Mouse (Mus musculus) liver, adult 2 months (tissue): Measurements from ENCODE around the gene Gm17545.

ENCODE experiments used
- CTCF ChIP-seq: fragments of 200-500 bp; IDR thresholded peaks from 2 replicates; pipeline ENCODE4 v1.5.1; 2011; ENCODE audit warnings: low read depth, low read length, control low read depth
- POLR2A ChIP-seq: fragments of 200-500 bp; IDR thresholded peaks from 2 replicates; pipeline ENCODE4 v1.6.1; 2011; ENCODE audit warnings: low read length, control low read depth; ENCODE audit not compliant: insufficient read depth; ENCODE audit errors: extremely low read depth

GRCm38 (mm10) chr9:22476265-22476664 lies 22.2 kb downstream of the Gm17545 start:
- TF ChIP-seq CTCF (no peak), POLR2A (no peak)
